Comparison of ENCODE assay signal across 7 mouse cellular contexts in genomic region chr3:97990576-97990975, GRCm38 (mm10).
"Had no signal": no experiment of that assay in that cellular context is flagged by ENCODE, and none has a peak within 500 bp of the region (broad histone marks: within the 10 kb centered on the region; RNA-seq: fewer than 3 reads in every experiment).

No protein-coding gene starts in this region.

- DNase-seq: layer of hippocampus, adult 9-11 months; layer of hippocampus, postnatal 36 days; retina, postnatal 1 day; right cerebral cortex, postnatal 4 days; spleen, adult 18-20 months; thymus, adult 18-20 months; thymus, postnatal 14 days had no signal
